8 mouse cellular contexts compared by ENCODE assay signal in the genomic region with DNA sequence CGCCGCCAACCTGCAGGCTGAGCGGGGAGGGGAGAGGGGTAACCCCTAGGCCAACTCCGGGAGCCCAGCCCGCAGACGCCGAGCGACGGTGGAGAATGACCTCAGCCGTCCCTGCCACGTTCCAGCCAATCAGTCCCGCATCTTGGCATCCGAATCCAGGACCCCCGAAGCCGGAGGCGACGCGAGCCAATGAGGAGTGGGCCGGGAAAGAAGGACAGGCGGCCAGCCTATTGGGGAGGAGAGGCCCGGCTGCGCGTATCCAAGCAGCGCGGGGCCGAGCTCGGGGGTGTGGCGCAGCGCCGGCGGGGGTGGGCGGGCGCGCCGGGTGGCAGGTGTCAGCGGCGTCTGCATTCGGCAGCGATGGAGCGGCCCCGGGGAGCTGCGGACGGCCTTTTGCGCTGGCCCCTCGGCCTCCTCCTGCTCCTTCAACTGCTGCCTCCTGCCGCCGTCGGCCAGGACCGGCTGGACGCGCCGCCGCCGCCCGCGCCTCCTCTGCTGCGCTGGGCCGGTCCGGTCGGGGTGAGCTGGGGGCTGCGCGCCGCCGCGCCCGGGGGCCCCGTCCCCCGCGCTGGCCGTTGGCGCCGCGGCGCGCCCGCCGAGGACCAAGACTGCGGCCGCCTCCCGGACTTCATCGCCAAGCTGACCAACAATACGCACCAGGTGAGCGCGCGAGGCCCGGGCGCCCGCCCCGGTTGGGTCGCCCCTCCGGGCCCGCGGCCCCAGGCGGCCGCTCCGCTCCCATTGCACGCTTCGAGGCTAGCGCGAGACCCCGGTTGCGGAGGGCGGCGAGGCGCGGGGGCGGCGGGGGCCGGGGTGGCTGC. TPM values are rescaled to one million over a fixed set of nuclear protein-coding genes. Genes with fewer than 3 reads are reported as not detected.
DNase-seq lines count a peak whose midpoint lies in the region; ATAC-seq lines count a peak whose summit lies in the region.

A gene (plus strand): TSS at position 302 of the 821 bp plus-strand sequence.

- intact Hi-C loops in gastrocnemius, postnatal 14 days (cut with DNase I; ENCODE audit: low total_unique reads) = loop anchor here (5.0 kb wide), 2 partner anchors 38 to 103 kb away; no protein-coding TSS in a partner anchor
- intact Hi-C loops in left cerebral cortex, postnatal 10 days (cut with DNase I) = loop anchor here (1.0 kb wide), 1 partner anchor 105 kb away; no protein-coding TSS in a partner anchor

- DNase-seq in adrenal gland, adult (ENCODE audit: inconsistent age in 2 of 2, low spot score in 1 of 2) = peak; percentile 91 to 94
- peak; percentile 99 for DNase-seq in embryo, embryonic 10 days (ENCODE audit: low spot score)
- DNase-seq in gastrocnemius, postnatal 14 days = peak; percentile 85
- peak; percentile 57 for DNase-seq in induced T-regulatory cell, adult 2 months (ENCODE audit: low read depth)
- DNase-seq in left cerebral cortex, postnatal 10 days (ENCODE audit: extremely low spot score in 1 of 2, low spot score in 2 of 2) = peak; percentile 94 to 95
- DNase-seq in right cerebral cortex, postnatal 25 days = peak; percentile 92
- peak; percentile 81 to 85 for DNase-seq in urinary bladder, postnatal 4 days (ENCODE audit: low spot score in 2 of 2)

- peak; percentile 86 for ATAC-seq in megakaryocyte progenitor cell, adult 5-6 weeks (replicated peaks; ENCODE audit: poor library complexity)

RNA-seq across cellular contexts. Expression of the gene that starts here (rescaled TPM):
- 10 to 100 TPM; 44.5 to 44.6 TPM for total RNA-seq in gastrocnemius, postnatal 14 days (2021)
- total RNA-seq in left cerebral cortex, postnatal 10 days (2021) = 100 to 1,000 TPM; 176 to 177 TPM
- 53.8 and 58.9 TPM in 2 replicates for total RNA-seq in megakaryocyte progenitor cell, adult 5-6 weeks (2015)
- total RNA-seq in megakaryocyte progenitor cell, adult 5-6 weeks (2017) = 45.5 and 51.2 TPM in 2 replicates

Comparison
In these comparisons a context has a peak if more than half of its experiments do, and no peak if none do; other contexts are left out.
1. Peak in every context shown above with its lines: DNase-seq and ATAC-seq.